Mouse (Mus musculus) bone marrow macrophage, adult 2 months (primary cell): ENCODE data around the gene Gm4301.
"Not testable (repeated sequence)": the region's sequence is repeated elsewhere in the genome, so short reads cannot be mapped to it uniquely, and the experiment has no call there.

ENCODE experiments used
- CTCF ChIP-seq: IDR thresholded peaks from 2 replicates; pipeline ENCODE4 v1.5.1; 2012; ENCODE audit warnings: low read depth, mild to moderate bottlenecking, low read length, moderate library complexity
- POLR2A ChIP-seq: IDR thresholded peaks from 2 replicates; pipeline ENCODE4 v1.6.1; 2012; ENCODE audit warnings: mild to moderate bottlenecking, low read depth, low read length, borderline replicate concordance

DNA sequence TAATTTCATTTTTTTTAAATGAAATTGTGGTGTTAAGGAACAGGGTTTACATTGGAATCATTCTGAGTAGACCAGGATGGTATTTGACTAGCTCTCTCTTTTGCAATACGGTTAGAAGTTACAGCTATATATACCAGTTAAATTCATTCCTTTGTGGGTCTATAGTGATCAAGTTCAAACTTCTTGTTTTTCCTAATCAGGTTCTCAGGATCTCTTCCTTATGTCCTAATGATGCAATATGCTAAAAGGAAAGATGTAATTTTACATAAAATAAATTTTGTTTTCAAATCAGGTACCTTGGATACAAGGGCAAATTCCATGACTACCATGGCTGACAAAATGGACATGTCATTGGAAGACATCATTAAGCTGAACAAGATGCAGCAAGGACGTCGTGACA lies 10.2 kb downstream of the Gm4301 start, which contains the start of gene Gm4303:
- not testable (repeated sequence) for TF ChIP-seq CTCF, POLR2A
